Mouse (Mus musculus) heart, embryonic 13.5 days (tissue): ENCODE results near the gene Cend1. TPM values are rescaled to one million over a fixed set of nuclear protein-coding genes. Genes with fewer than 3 reads are reported as not detected.

Source experiments
- ATAC-seq: fragments of 200-750 bp; cut with Nextera tagmentation; 2 replicates; pipeline ENCODE4 v1.8.0; 2017; ENCODE audit warnings: moderate TSS enrichment; ENCODE audit not compliant: insufficient number of reproducible peaks, low FRiP score, low TSS enrichment; ENCODE audit errors: extremely low read depth
- H3K27ac ChIP-seq: fragments of 300-500 bp; sonication (generic); replicated peaks from 2 replicates; pipeline ENCODE4 v1.5.1; 2015; ENCODE audit warnings: moderate library complexity, mild to moderate bottlenecking, inconsistent platforms
- H3K27me3 ChIP-seq: fragments of 300-500 bp; sonication (generic); replicated peaks from 2 replicates; pipeline ENCODE4 v1.6.1; 2015; ENCODE audit warnings: mild to moderate bottlenecking, inconsistent platforms
- H3K36me3 ChIP-seq: fragments of 300-500 bp; sonication (generic); 2 replicates; pipeline ENCODE4 v1.6.1; 2015; ENCODE audit warnings: mild to moderate bottlenecking, inconsistent platforms
- H3K4me1 ChIP-seq: fragments of 300-500 bp; sonication (generic); 2 replicates; pipeline ENCODE4 v1.6.1; 2015; ENCODE audit warnings: inconsistent platforms
- H3K4me2 ChIP-seq: fragments of 300-500 bp; sonication (generic); 2 replicates; pipeline ENCODE4 v1.6.1; 2015; ENCODE audit warnings: inconsistent platforms, mild to moderate bottlenecking, moderate library complexity
- H3K4me3 ChIP-seq: fragments of 300-500 bp; sonication (generic); 2 replicates; pipeline ENCODE4 v1.5.1; 2015; ENCODE audit warnings: moderate library complexity, mild to moderate bottlenecking, inconsistent platforms
- H3K9ac ChIP-seq: fragments of 300-500 bp; sonication (generic); 2 replicates; pipeline ENCODE4 v1.6.1; 2015; ENCODE audit warnings: inconsistent platforms, mild to moderate bottlenecking, moderate library complexity
- H3K9me3 ChIP-seq: fragments of 300-500 bp; sonication (generic); 2 replicates; pipeline ENCODE4 v1.6.1; 2016; ENCODE audit warnings: inconsistent platforms
- WGBS: fragments of 180-500 bp; shearing (Covaris S2); methylation state at CpG from one replicate; pipeline ENCODE4 v1.1.7; 2015; ENCODE audit warnings: mixed read lengths; 5-methylcytosine and 5-hydroxymethylcytosine counted together
- polyA plus RNA-seq: library from polyadenylated mRNA; unstranded; fragments of >200 nt; fragmentation: Nextera tagmentation; extraction: Ambion mirVana; gene quantifications from 2 replicates; pipeline ENCODE4 v1.2.1, GENCODE M21; 2015

The Cend1 gene
- polyA plus RNA-seq, 1 experiment from 2014 or later: 8.1 TPM

- Histone ChIP-seq H3K4me2 (no peak overlapping the region), H3K27me3 (no peaks in the 10 kb centered on the region), H3K36me3 (peaks cover 69% of the 10 kb centered on the region), H3K4me3 (no peak overlapping the region), H3K9me3 (no peaks in the 10 kb centered on the region), H3K4me1 (peaks cover 4% of the 10 kb centered on the region; the same call in 1 of the 2 replicates), H3K9ac (no peak overlapping the region), H3K27ac (no peak overlapping the region)
- WGBS: 79% methylated on average over 4 of the region's 4 CpGs
- no peak for ATAC-seq
Observed at GRCm38 (mm10) chr7:141405466-141405865, 23.8 kb downstream of the Cend1 start.

- no peak for ATAC-seq
- H3K36me3 ChIP-seq: peaks cover 73% of the 10 kb centered on the region
Observed at GRCm38 (mm10) chr7:141403305-141403704, 26.0 kb downstream of the Cend1 start.

GRCm38 (mm10) chr7:141395348-141395747, 33.9 kb downstream of the Cend1 start:
- Histone ChIP-seq H3K36me3 (peaks cover 47% of the 10 kb centered on the region), H3K9ac (no peak overlapping the region), H3K4me2 (peak overlapping the region; percentile 33; the same call in 1 of the 2 replicates), H3K9me3 (no peaks in the 10 kb centered on the region), H3K27ac (no peak overlapping the region), H3K27me3 (no peaks in the 10 kb centered on the region), H3K4me1 (peaks cover 14% of the 10 kb centered on the region), H3K4me3 (peak overlapping the region; percentile 2; the same call in 1 of the 2 replicates)
- ATAC-seq: no peak
- 68% methylated on average over 1 of the region's 1 CpGs for WGBS

More at GRCm38 (mm10) chr7:141403305-141403704, 26.0 kb downstream of the Cend1 start:
- no peak overlapping the region for H3K27ac ChIP-seq
- H3K4me2 ChIP-seq: no peak overlapping the region
- no peaks in the 10 kb centered on the region for H3K9me3 ChIP-seq
- H3K4me1 ChIP-seq: no peaks in the 10 kb centered on the region
- WGBS: 46% methylated on average over 5 of the region's 5 CpGs
- no peaks in the 10 kb centered on the region for H3K27me3 ChIP-seq
- H3K4me3 ChIP-seq: no peak overlapping the region
- H3K9ac ChIP-seq: no peak overlapping the region

- Histone ChIP-seq H3K9me3 (no peaks in the 10 kb centered on the region), H3K9ac (no peak overlapping the region), H3K4me1 (peaks cover 14% of the 10 kb centered on the region), H3K36me3 (peaks cover 42% of the 10 kb centered on the region), H3K27me3 (no peaks in the 10 kb centered on the region; the same call in 1 of the 2 replicates), H3K27ac (no peak overlapping the region), H3K4me3 (no peak overlapping the region), H3K4me2 (peak overlapping the region; percentile 99; the same call in 1 of the 2 replicates)
- 20% methylated on average over 6 of the region's 6 CpGs for WGBS
- ATAC-seq: no peak
Observed at GRCm38 (mm10) chr7:141394771-141395170, 34.5 kb downstream of the Cend1 start.

GRCm38 (mm10) chr7:141394158-141394557, 35.1 kb downstream of the Cend1 start:
- no peak overlapping the region for H3K9ac ChIP-seq
- WGBS: 70% methylated on average over 7 of the region's 7 CpGs
- peaks cover 6% of the 10 kb centered on the region; the same call in 1 of the 2 replicates for H3K27me3 ChIP-seq
- H3K9me3 ChIP-seq: no peaks in the 10 kb centered on the region
- peak overlapping the region; percentile 79; the same call in 1 of the 2 replicates for H3K27ac ChIP-seq
- peaks cover 14% of the 10 kb centered on the region for H3K4me1 ChIP-seq
- no peak for ATAC-seq
- peak overlapping the region; percentile 99 for H3K4me2 ChIP-seq
- H3K4me3 ChIP-seq: peak overlapping the region; percentile 31
- H3K36me3 ChIP-seq: peaks cover 35% of the 10 kb centered on the region

- peak overlapping the region; percentile 99 for H3K4me2 ChIP-seq
- no peaks in the 10 kb centered on the region for H3K9me3 ChIP-seq
- H3K4me1 ChIP-seq: peaks cover 14% of the 10 kb centered on the region
- H3K36me3 ChIP-seq: peaks cover 21% of the 10 kb centered on the region
- peak overlapping the region; percentile 81 for H3K4me3 ChIP-seq
- no peak; the same call in 1 of the 2 replicates for ATAC-seq
- H3K9ac ChIP-seq: peak overlapping the region; percentile 89
- 28% methylated on average over 9 of the region's 9 CpGs for WGBS
- peak overlapping the region; percentile 79 for H3K27ac ChIP-seq
- H3K27me3 ChIP-seq: peaks cover 6% of the 10 kb centered on the region; the same call in 1 of the 2 replicates
Observed at GRCm38 (mm10) chr7:141392552-141393222, 36.6 kb downstream of the Cend1 start.

GRCm38 (mm10) chr7:141391625-141392551, 37.4 kb downstream of the Cend1 start, which contains the start of gene Taldo1:
Gene Taldo1, plus strand, starts transcription at chr7:141392199.
- H3K27me3 ChIP-seq: peaks cover 6% of the 10 kb centered on the region; the same call in 1 of the 2 replicates
- peak within 1 kb of the TSS; percentile 79 for H3K27ac ChIP-seq
- H3K9me3 ChIP-seq: no peaks in the 10 kb centered on the region
- peaks cover 15% of the 10 kb centered on the region for H3K36me3 ChIP-seq
- H3K4me3 ChIP-seq: peak within 1 kb of the TSS; percentile 81
- H3K4me1 ChIP-seq: peaks cover 14% of the 10 kb centered on the region
- peak within 1 kb of the TSS; percentile 89 for H3K9ac ChIP-seq
- under 1% methylated on average over 57 of the region's 57 CpGs for WGBS
- ATAC-seq: peak; percentile 86
- H3K4me2 ChIP-seq: peak within 1 kb of the TSS; percentile 99

- Histone ChIP-seq H3K4me1 (peaks cover 14% of the 10 kb centered on the region), H3K9ac (no peak overlapping the region), H3K27me3 (peaks cover 6% of the 10 kb centered on the region; the same call in 1 of the 2 replicates), H3K27ac (peak overlapping the region; percentile 79; the same call in 1 of the 2 replicates), H3K4me2 (peak overlapping the region; percentile 99), H3K4me3 (peak overlapping the region; percentile 81), H3K36me3 (0 out of 2 replicates have a peak, but pooled peaks cover 2% of the 10 kb centered on the region), H3K9me3 (no peaks in the 10 kb centered on the region)
- WGBS: 55% methylated on average over 9 of the region's 9 CpGs
- no peak for ATAC-seq
Observed at GRCm38 (mm10) chr7:141390326-141391259, 38.7 kb downstream of the Cend1 start.

- Histone ChIP-seq H3K9me3 (no peaks in the 10 kb centered on the region), H3K4me1 (peaks cover 14% of the 10 kb centered on the region), H3K36me3 (no peaks in the 10 kb centered on the region), H3K4me3 (no peak overlapping the region), H3K27me3 (peaks cover 23% of the 10 kb centered on the region), H3K9ac (no peak overlapping the region), H3K4me2 (no peak overlapping the region), H3K27ac (no peak overlapping the region)
- no peak for ATAC-seq
- WGBS: 38% methylated on average over 3 of the region's 3 CpGs
Observed at GRCm38 (mm10) chr7:141388487-141389109, 40.7 kb downstream of the Cend1 start.
